Mouse (Mus musculus) testis, adult 2 months (tissue): ENCODE data around the gene Pmfbp1.

ENCODE experiments used
- CTCF ChIP-seq: fragments of 200-500 bp; IDR thresholded peaks from 2 replicates; pipeline ENCODE4 v1.5.1; 2012; ENCODE audit warnings: low read depth, mild to moderate bottlenecking, inconsistent platforms, low read length, moderate library complexity; ENCODE audit not compliant: control insufficient read depth, insufficient read depth, insufficient replicate concordance
- POLR2A ChIP-seq: fragments of 200-500 bp; IDR thresholded peaks from 2 replicates; pipeline ENCODE4 v1.6.1; 2012; ENCODE audit warnings: low read depth, mild to moderate bottlenecking, inconsistent platforms, low read length, moderate library complexity; ENCODE audit not compliant: control insufficient read depth

GRCm38 (mm10) chr8:109471876-109472275 is 22.0 kb upstream of the Pmfbp1 start:
- TF ChIP-seq POLR2A, result no peak
- no peak for TF ChIP-seq CTCF
